In the genomic region with DNA sequence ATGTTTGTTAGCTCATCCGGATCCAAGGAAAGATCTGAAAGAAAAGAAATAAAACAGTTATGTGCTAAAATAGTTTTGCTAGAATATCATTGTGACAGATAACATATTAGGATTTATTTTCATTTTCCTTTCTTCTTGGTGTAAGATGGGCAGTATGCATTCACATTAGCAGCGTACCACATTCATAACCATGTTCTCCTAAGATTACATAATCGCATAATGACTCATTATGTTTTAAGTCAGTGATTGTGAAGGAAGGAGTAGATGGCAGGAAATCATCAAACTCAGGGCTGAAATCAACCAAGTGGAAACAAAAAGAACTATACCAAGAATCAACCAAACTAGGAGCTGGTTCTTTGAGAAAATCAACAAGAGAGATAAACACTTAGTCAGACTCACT, we compare ENCODE assay signal across 24 mouse cellular contexts. TPM values are rescaled to one million over a fixed set of nuclear protein-coding genes. Genes with fewer than 3 reads are reported as not detected.
DNase-seq lines count a peak whose midpoint lies in the region; ATAC-seq lines count a peak whose summit lies in the region.
"Had no signal": no experiment of that assay in that cellular context is flagged by ENCODE, and none has a peak within 500 bp of the region (broad histone marks: within the 10 kb centered on the region; RNA-seq: fewer than 3 reads in every experiment).

No protein-coding gene starts in this region.

- peaks cover 4% of the 10 kb centered on the region; the same call in 1 of the 2 replicates for H3K36me3 ChIP-seq in kidney, embryonic 16.5 days (ENCODE audit: insufficient read depth, low read length)
- H3K36me3 ChIP-seq: forebrain, embryonic 15.5 days had no signal

- H3K9me3 ChIP-seq in kidney, embryonic 16.5 days (ENCODE audit: low read length), result no peaks in the 10 kb centered on the region
- H3K9me3 ChIP-seq: embryonic facial prominence, embryonic 10.5 days; embryonic facial prominence, embryonic 12.5 days; forebrain, embryonic 13.5 days; forebrain, embryonic 15.5 days; G1E had no signal

- H3K4me1 ChIP-seq in kidney, embryonic 16.5 days (ENCODE audit: insufficient read depth, low read length), result no peaks in the 10 kb centered on the region
- H3K4me1 ChIP-seq: forebrain, embryonic 13.5 days; forebrain, embryonic 15.5 days had no signal

- H3K9ac ChIP-seq in kidney, embryonic 16.5 days (replicated peaks; ENCODE audit: low read length), result no peak overlapping the region
- H3K9ac ChIP-seq: embryonic facial prominence, embryonic 12.5 days; forebrain, embryonic 13.5 days; forebrain, embryonic 15.5 days; forebrain, postnatal 0 days had no signal

- no peak overlapping the region for H3K4me2 ChIP-seq in kidney, embryonic 16.5 days (replicated peaks; ENCODE audit: low read depth, low read length)
- H3K4me2 ChIP-seq: embryonic facial prominence, embryonic 12.5 days; forebrain, embryonic 13.5 days; forebrain, embryonic 15.5 days had no signal

- peak; percentile 59 for DNase-seq in 416B (ENCODE audit: low read depth)
- peak; percentile 27 for DNase-seq in Muller cell, postnatal 12 days (ENCODE audit: inconsistent ontology term)
- DNase-seq in right cerebral cortex, postnatal 36 days (ENCODE audit: low spot score in 2 of 2), result no peak
- DNase-seq in ovary, adult 18-20 months (ENCODE audit: low spot score), result no peak
- DNase-seq: adrenal gland, adult 2 months; adrenal gland, postnatal 10 days; adrenal gland, postnatal 25 days; B cell, adult 2 months; cerebellum, adult 11 months; cerebellum, adult 18-20 months; cerebellum, adult 8-10 months; cerebellum, adult 9-11 months; cerebellum, postnatal 36 days; forebrain, postnatal 0 days had no signal

- H3K4me3 ChIP-seq in kidney, embryonic 16.5 days (ENCODE audit: low read length), result no peak overlapping the region
- H3K4me3 ChIP-seq: embryonic facial prominence, embryonic 10.5 days; embryonic facial prominence, embryonic 12.5 days; forebrain, embryonic 13.5 days; forebrain, embryonic 15.5 days had no signal

- WGBS in kidney, embryonic 16.5 days, result 87% methylated on average over 3 of the region's 3 CpGs

- H3K27ac ChIP-seq in kidney, embryonic 16.5 days (ENCODE audit: low read length), result no peak overlapping the region
- H3K27ac ChIP-seq: embryonic facial prominence, embryonic 10.5 days; embryonic facial prominence, embryonic 12.5 days; forebrain, embryonic 13.5 days; forebrain, embryonic 15.5 days had no signal

- H3K27me3 ChIP-seq in kidney, embryonic 16.5 days (ENCODE audit: insufficient read depth, low read length), result peaks cover 7% of the 10 kb centered on the region
- H3K27me3 ChIP-seq: CH12.LX had no signal

- ATAC-seq in granulocyte monocyte progenitor cell, adult 5-6 weeks (replicated peaks; ENCODE audit: poor library complexity, severe bottlenecking), result peak; percentile 82
- peak; percentile 63; the same call in 1 of the 2 replicates for ATAC-seq in megakaryocyte progenitor cell, adult 5-6 weeks (replicated peaks; ENCODE audit: poor library complexity)
- ATAC-seq in kidney, embryonic 16.5 days (ENCODE audit: low FRiP score, low TSS enrichment), result no peak
- ATAC-seq: CD4-positive, CD25-positive, alpha-beta regulatory T cell, adult 4 months; forebrain, embryonic 13.5 days; forebrain, embryonic 15.5 days; forebrain, postnatal 0 days had no signal

RNA-seq across cellular contexts. Expression of a gene that starts 5.8 kb away (rescaled TPM):
- 0.64 TPM in 1 of 2 replicates, not detected in the other for total RNA-seq in granulocyte monocyte progenitor cell, adult 5-6 weeks (2014; fragmentation: Nextera tagmentation)
- total RNA-seq in granulocyte monocyte progenitor cell, adult 5-6 weeks (2017), result 0.04 and 1.0 TPM in 2 replicates
- total RNA-seq in megakaryocyte progenitor cell, adult 5-6 weeks (2015), result 0.52 and 0.90 TPM in 2 replicates
- 0.14 and 0.50 TPM in 2 replicates for total RNA-seq in megakaryocyte progenitor cell, adult 5-6 weeks (2017)
- 0.49 and 0.56 TPM in 2 replicates for polyA plus RNA-seq in kidney, embryonic 16.5 days (2015; fragmentation: Nextera tagmentation; extraction: Ambion mirVana)
- total RNA-seq: adrenal gland, postnatal 10 days; CH12.LX had no signal
- polyA plus RNA-seq: CD4-positive, CD25-positive, alpha-beta regulatory T cell, adult 4 months; G1E had no signal

RNA-seq across cellular contexts. Expression of a gene that starts 35.9 kb away (rescaled TPM):
- total RNA-seq in granulocyte monocyte progenitor cell, adult 5-6 weeks (2014; fragmentation: Nextera tagmentation), result 9.9 and 15.8 TPM in 2 replicates
- total RNA-seq in granulocyte monocyte progenitor cell, adult 5-6 weeks (2017), result 15.3 and 16.9 TPM in 2 replicates
- total RNA-seq in megakaryocyte progenitor cell, adult 5-6 weeks (2015), result 12.6 and 13.4 TPM in 2 replicates
- total RNA-seq in megakaryocyte progenitor cell, adult 5-6 weeks (2017), result 10.1 and 14.7 TPM in 2 replicates
- polyA plus RNA-seq in kidney, embryonic 16.5 days (2015; fragmentation: Nextera tagmentation; extraction: Ambion mirVana), result 11.0 and 11.1 TPM in 2 replicates

RNA-seq across cellular contexts. Expression of a gene that starts 36.0 kb away (rescaled TPM):
- 29.8 and 33.2 TPM in 2 replicates for total RNA-seq in granulocyte monocyte progenitor cell, adult 5-6 weeks (2014; fragmentation: Nextera tagmentation)
- 37.3 and 42.9 TPM in 2 replicates for total RNA-seq in granulocyte monocyte progenitor cell, adult 5-6 weeks (2017)
- 26.1 and 33.4 TPM in 2 replicates for total RNA-seq in megakaryocyte progenitor cell, adult 5-6 weeks (2015)
- total RNA-seq in megakaryocyte progenitor cell, adult 5-6 weeks (2017), result 37.1 and 42.2 TPM in 2 replicates
- 13.8 and 13.9 TPM in 2 replicates for polyA plus RNA-seq in kidney, embryonic 16.5 days (2015; fragmentation: Nextera tagmentation; extraction: Ambion mirVana)

RNA-seq across cellular contexts. Expression of a gene that starts 44.0 kb away (rescaled TPM):
- total RNA-seq in granulocyte monocyte progenitor cell, adult 5-6 weeks (2014; fragmentation: Nextera tagmentation), result 5.7 and 13.8 TPM in 2 replicates
- total RNA-seq in granulocyte monocyte progenitor cell, adult 5-6 weeks (2017), result 6.2 and 6.7 TPM in 2 replicates
- total RNA-seq in megakaryocyte progenitor cell, adult 5-6 weeks (2015), result 14.9 and 27.3 TPM in 2 replicates
- total RNA-seq in megakaryocyte progenitor cell, adult 5-6 weeks (2017), result 11.3 and 14.8 TPM in 2 replicates
- polyA plus RNA-seq in kidney, embryonic 16.5 days (2015; fragmentation: Nextera tagmentation; extraction: Ambion mirVana), result 15.7 and 18.1 TPM in 2 replicates

Comparison
In these comparisons a context has a peak if more than half of its experiments do, and no peak if none do; other contexts are left out.
1. DNase-seq: peak in 416B (single experiment) and Muller cell, postnatal 12 days (single experiment); none in right cerebral cortex, postnatal 36 days (0 of 2) and ovary, adult 18-20 months (single experiment).